Mouse (Mus musculus) spleen, adult 2 months (tissue): ENCODE data around the gene Tom1l1.

Experiments used
- CTCF ChIP-seq: fragments of 200-500 bp; IDR thresholded peaks from 2 replicates; pipeline ENCODE4 v1.5.1; 2011; ENCODE audit warnings: mild to moderate bottlenecking, inconsistent platforms; ENCODE audit not compliant: insufficient read depth, insufficient read length, insufficient replicate concordance; ENCODE audit errors: extremely low read depth
- POLR2A ChIP-seq: fragments of 200-500 bp; IDR thresholded peaks from 2 replicates; pipeline ENCODE4 v1.6.1; 2011; ENCODE audit warnings: low read depth, low read length, inconsistent platforms

- TF ChIP-seq POLR2A (no peak), CTCF (no peak)
Observed at GRCm38 (mm10) chr11:90722304-90722703, 34.1 kb upstream of the Tom1l1 start.
